Mouse (Mus musculus): ENCODE data around the gene Lpin2. TPM values are rescaled to one million over a fixed set of nuclear protein-coding genes. Genes with fewer than 3 reads are reported as not detected.
A peak's percentile ranks its signal among the peaks of the same experiment; 100 is the strongest.

Lpin2 gene
- polyA plus RNA-seq, 1 experiment from 2014 or later = 32.1 TPM

DNA sequence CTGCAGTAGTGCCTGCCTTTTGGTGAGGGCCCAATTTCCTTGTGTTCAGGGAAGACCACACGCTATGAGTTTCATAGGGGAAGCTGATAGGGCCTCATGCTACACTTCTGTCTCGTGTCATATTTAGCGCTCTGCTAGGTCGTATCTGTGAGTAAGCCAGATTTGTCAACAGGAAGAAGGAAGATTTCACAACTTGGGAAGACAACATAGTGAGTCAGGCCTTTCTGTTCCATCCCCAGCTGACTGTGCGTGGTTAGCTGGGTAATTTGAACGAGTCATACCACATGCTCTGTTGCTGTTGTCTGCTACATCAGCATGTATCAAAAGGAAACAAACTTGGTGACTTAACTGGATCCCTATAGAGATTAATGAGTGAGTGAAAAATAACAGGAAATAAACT is 17.4 kb upstream of the Lpin2 start:
- ATAC-seq (ENCODE audit: low read depth) (no peak), DNase-seq (ENCODE audit: low spot score) (peak; percentile 39)
- H3K27me3 ChIP-seq (replicated peaks; ENCODE audit: control insufficient read depth, insufficient read depth, low read length) = no peaks in the 10 kb centered on the region
- no peaks in the 10 kb centered on the region for H3K36me3 ChIP-seq (ENCODE audit: control insufficient read depth, insufficient read depth, low read length)
- no peak overlapping the region for H3K4me2 ChIP-seq (ENCODE audit: low read depth, low read length)
- no peaks in the 10 kb centered on the region for H3K9me3 ChIP-seq (ENCODE audit: control insufficient read depth, low read length)
- WGBS = 65% methylated on average over 6 of the region's 6 CpGs
- no peak overlapping the region for H3K4me3 ChIP-seq (ENCODE audit: low read depth, low read length)
- peaks cover 8% of the 10 kb centered on the region for H3K4me1 ChIP-seq (ENCODE audit: control insufficient read depth, insufficient read depth, low read length)
- no peak overlapping the region for H3K27ac ChIP-seq (replicated peaks; ENCODE audit: low read depth, low read length)
- no peak overlapping the region for H3K9ac ChIP-seq (ENCODE audit: low read depth, low read length)

DNA sequence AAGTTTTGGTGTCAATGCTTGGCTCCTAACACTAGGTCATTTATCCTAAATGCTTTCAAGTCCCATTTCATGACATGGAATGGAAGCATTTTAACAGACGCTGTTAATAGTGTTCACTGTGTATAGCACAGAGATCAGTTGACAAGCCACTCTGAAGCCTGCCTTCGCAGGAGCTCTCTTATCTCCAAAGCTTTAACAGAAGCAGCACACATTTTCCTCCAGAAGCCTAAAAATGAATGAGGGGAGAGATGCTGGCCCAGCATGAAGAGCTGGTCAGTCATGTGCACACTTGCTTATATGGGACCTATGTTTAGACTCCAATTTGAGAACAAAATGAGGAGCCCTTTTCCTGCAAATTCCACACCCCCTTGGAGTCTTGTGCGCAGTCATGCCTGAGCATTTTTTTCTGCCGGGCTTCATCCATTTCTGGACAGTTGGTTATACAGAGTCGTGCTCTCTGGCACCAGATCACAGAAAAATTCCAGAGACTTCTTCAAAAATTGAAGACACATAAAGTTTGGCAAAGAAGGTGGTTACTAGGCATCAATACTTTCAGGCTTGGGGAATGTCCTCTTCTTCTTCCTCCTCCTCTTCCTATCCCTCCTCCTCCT is 14.1 kb upstream of the Lpin2 start:
- Histone ChIP-seq H3K27ac (replicated peaks; ENCODE audit: low read depth, low read length) (no peak overlapping the region), H3K4me1 (ENCODE audit: control insufficient read depth, insufficient read depth, low read length) (no peaks in the 10 kb centered on the region), H3K36me3 (ENCODE audit: control insufficient read depth, insufficient read depth, low read length) (no peaks in the 10 kb centered on the region), H3K27me3 (replicated peaks; ENCODE audit: control insufficient read depth, insufficient read depth, low read length) (no peaks in the 10 kb centered on the region), H3K9ac (ENCODE audit: low read depth, low read length) (no peak overlapping the region), H3K4me3 (ENCODE audit: low read depth, low read length) (no peak overlapping the region), H3K4me2 (ENCODE audit: low read depth, low read length) (no peak overlapping the region), H3K9me3 (ENCODE audit: control insufficient read depth, low read length) (no peaks in the 10 kb centered on the region)
- WGBS = 64% methylated on average over 5 of the region's 5 CpGs
- no peak for ATAC-seq (ENCODE audit: low read depth)
- no peak for DNase-seq (ENCODE audit: low spot score)

DNA sequence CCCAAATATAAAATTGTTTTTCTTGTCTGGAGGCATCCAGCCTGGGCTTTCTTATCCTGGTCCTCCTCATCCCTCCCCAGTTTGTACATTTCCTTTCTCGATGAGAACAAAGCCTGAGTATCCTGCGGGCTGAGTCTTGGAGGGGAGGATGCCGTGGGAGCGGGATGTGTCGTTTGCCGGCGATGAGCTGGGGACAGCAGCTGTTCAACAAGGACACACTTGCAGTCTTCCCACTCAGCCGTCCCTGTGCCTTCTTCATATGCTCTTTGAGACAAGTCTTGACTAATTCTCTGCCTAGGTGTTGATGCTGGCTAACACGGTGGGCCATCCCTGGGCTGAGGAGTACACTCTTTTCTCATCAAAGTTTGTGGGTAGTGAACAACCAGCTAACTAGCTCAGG is 13.5 kb upstream of the Lpin2 start:
- Histone ChIP-seq H3K4me3 (ENCODE audit: low read depth, low read length) (no peak overlapping the region), H3K4me2 (ENCODE audit: low read depth, low read length) (no peak overlapping the region), H3K9me3 (ENCODE audit: control insufficient read depth, low read length) (no peaks in the 10 kb centered on the region), H3K27ac (replicated peaks; ENCODE audit: low read depth, low read length) (no peak overlapping the region), H3K9ac (ENCODE audit: low read depth, low read length) (no peak overlapping the region), H3K36me3 (ENCODE audit: control insufficient read depth, insufficient read depth, low read length) (no peaks in the 10 kb centered on the region), H3K27me3 (replicated peaks; ENCODE audit: control insufficient read depth, insufficient read depth, low read length) (no peaks in the 10 kb centered on the region), H3K4me1 (ENCODE audit: control insufficient read depth, insufficient read depth, low read length) (no peaks in the 10 kb centered on the region)
- WGBS = 46% methylated on average over 9 of the region's 9 CpGs
- ATAC-seq (ENCODE audit: low read depth) (no peak), DNase-seq (ENCODE audit: low spot score) (no peak)

DNA sequence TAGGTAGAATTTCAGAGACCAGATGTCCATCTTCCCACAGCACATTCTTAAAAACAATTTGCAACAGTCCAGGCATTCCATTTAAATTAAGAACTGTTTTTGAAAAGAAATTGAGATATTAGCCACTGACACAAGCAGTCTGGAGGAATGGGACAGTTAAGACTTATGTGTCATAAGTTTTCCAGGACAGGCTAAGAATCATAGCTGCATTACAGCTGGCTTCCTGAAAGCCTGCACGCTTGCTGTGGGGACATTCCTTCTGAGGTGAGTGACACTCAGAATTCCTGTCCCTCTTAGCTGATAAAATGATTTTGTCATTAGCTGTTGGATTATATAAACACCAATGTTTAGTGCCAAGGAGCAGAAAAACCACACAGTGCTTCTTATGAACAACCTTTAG is 12.7 kb upstream of the Lpin2 start:
- H3K9ac ChIP-seq (ENCODE audit: low read depth, low read length) = no peak overlapping the region
- H3K27me3 ChIP-seq (replicated peaks; ENCODE audit: control insufficient read depth, insufficient read depth, low read length) = no peaks in the 10 kb centered on the region
- DNase-seq (ENCODE audit: low spot score) (no peak), ATAC-seq (ENCODE audit: low read depth) (no peak)
- H3K4me1 ChIP-seq (ENCODE audit: control insufficient read depth, insufficient read depth, low read length) = no peaks in the 10 kb centered on the region
- no peaks in the 10 kb centered on the region for H3K36me3 ChIP-seq (ENCODE audit: control insufficient read depth, insufficient read depth, low read length)
- no peak overlapping the region for H3K4me2 ChIP-seq (ENCODE audit: low read depth, low read length)
- 80% methylated on average over 1 of the region's 1 CpGs for WGBS
- H3K4me3 ChIP-seq (ENCODE audit: low read depth, low read length) = no peak overlapping the region
- H3K9me3 ChIP-seq (ENCODE audit: control insufficient read depth, low read length) = no peaks in the 10 kb centered on the region
- H3K27ac ChIP-seq (replicated peaks; ENCODE audit: low read depth, low read length) = no peak overlapping the region

DNA sequence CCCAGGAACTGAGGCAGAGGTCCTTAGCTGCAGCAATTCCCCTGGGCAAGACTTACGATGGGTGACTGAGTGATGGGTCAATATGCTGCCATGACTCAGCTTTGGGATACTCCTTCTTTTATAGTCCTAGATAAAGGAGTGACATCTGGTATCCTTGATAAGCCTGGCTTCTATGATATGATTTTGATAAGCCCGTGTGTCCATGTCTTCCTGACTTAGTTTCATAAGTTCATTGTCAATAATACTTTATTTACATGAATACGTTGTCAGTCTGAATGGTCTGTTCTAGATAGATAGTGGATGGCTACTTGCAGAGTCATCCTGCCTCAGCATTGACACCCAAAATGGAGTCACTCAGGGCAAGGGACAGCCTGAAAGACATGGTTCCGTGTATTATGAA is 11.2 kb upstream of the Lpin2 start:
- 88% methylated on average over 4 of the region's 4 CpGs for WGBS
- Histone ChIP-seq H3K27me3 (replicated peaks; ENCODE audit: control insufficient read depth, insufficient read depth, low read length) (no peaks in the 10 kb centered on the region), H3K9me3 (ENCODE audit: control insufficient read depth, low read length) (no peaks in the 10 kb centered on the region), H3K4me1 (ENCODE audit: control insufficient read depth, insufficient read depth, low read length) (no peaks in the 10 kb centered on the region), H3K36me3 (ENCODE audit: control insufficient read depth, insufficient read depth, low read length) (no peaks in the 10 kb centered on the region), H3K27ac (replicated peaks; ENCODE audit: low read depth, low read length) (no peak overlapping the region), H3K4me2 (ENCODE audit: low read depth, low read length) (no peak overlapping the region), H3K4me3 (ENCODE audit: low read depth, low read length) (no peak overlapping the region), H3K9ac (ENCODE audit: low read depth, low read length) (no peak overlapping the region)
- ATAC-seq (ENCODE audit: low read depth) (no peak), DNase-seq (ENCODE audit: low spot score) (no peak)

DNA sequence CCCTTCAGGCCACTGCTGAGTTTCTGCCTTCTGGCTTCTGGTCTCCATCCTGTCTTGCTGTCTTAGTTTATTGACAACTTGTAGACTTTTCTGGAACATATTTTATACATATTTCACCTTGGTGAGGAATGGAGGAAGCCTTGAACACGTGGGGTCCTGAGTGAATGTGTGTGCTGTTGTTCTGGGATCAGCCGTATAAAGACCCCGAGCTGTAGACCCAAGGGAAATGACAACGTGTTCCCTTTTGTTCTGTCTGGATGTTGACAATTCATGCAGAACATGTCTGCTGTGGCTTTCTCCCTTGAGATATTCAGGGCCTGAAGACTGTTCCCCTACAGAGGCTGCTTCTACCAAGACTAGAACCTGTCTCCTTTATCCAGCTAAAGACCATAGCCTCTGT is 5.0 kb upstream of the Lpin2 start:
- no peak overlapping the region for H3K27ac ChIP-seq (replicated peaks; ENCODE audit: low read depth, low read length)
- H3K9me3 ChIP-seq (ENCODE audit: control insufficient read depth, low read length) = no peaks in the 10 kb centered on the region
- ATAC-seq (ENCODE audit: low read depth) (no peak), DNase-seq (ENCODE audit: low spot score) (no peak)
- no peak overlapping the region for H3K9ac ChIP-seq (ENCODE audit: low read depth, low read length)
- no peak overlapping the region for H3K4me3 ChIP-seq (ENCODE audit: low read depth, low read length)
- H3K4me1 ChIP-seq (ENCODE audit: control insufficient read depth, insufficient read depth, low read length) = peaks cover 9% of the 10 kb centered on the region
- H3K36me3 ChIP-seq (ENCODE audit: control insufficient read depth, insufficient read depth, low read length) = no peaks in the 10 kb centered on the region
- no peak overlapping the region for H3K4me2 ChIP-seq (ENCODE audit: low read depth, low read length)
- H3K27me3 ChIP-seq (replicated peaks; ENCODE audit: control insufficient read depth, insufficient read depth, low read length) = no peaks in the 10 kb centered on the region
- 61% methylated on average over 4 of the region's 4 CpGs for WGBS

DNA sequence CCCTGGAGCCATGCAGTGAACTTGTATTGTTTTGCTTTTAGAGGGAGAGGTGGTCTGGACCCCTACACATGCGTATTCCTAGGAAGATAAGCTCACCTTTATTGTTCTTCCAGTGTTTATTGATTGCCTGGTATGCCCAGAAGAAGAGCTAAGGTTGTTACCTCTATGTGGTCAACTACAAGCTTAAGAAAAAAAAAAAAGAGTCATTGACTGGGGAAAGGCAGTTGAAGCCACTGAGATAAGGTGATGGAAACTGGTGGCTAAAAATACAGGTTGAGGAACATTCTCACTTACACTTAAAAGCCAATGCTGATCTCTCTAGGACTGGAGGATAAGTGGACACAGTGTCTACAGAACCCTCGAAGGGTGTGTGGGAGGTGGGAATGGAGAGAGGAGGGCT is 4.4 kb upstream of the Lpin2 start:
- no peaks in the 10 kb centered on the region for H3K36me3 ChIP-seq (ENCODE audit: control insufficient read depth, insufficient read depth, low read length)
- 83% methylated on average over 2 of the region's 2 CpGs for WGBS
- H3K9ac ChIP-seq (ENCODE audit: low read depth, low read length) = no peak overlapping the region
- H3K4me3 ChIP-seq (ENCODE audit: low read depth, low read length) = no peak overlapping the region
- H3K27ac ChIP-seq (replicated peaks; ENCODE audit: low read depth, low read length) = no peak overlapping the region
- no peak overlapping the region for H3K4me2 ChIP-seq (ENCODE audit: low read depth, low read length)
- DNase-seq (ENCODE audit: low spot score) = no peak
- H3K27me3 ChIP-seq (replicated peaks; ENCODE audit: control insufficient read depth, insufficient read depth, low read length) = no peaks in the 10 kb centered on the region
- ATAC-seq (ENCODE audit: low read depth) = no peak
- H3K4me1 ChIP-seq (ENCODE audit: control insufficient read depth, insufficient read depth, low read length) = peaks cover 9% of the 10 kb centered on the region
- no peaks in the 10 kb centered on the region for H3K9me3 ChIP-seq (ENCODE audit: control insufficient read depth, low read length)

DNA sequence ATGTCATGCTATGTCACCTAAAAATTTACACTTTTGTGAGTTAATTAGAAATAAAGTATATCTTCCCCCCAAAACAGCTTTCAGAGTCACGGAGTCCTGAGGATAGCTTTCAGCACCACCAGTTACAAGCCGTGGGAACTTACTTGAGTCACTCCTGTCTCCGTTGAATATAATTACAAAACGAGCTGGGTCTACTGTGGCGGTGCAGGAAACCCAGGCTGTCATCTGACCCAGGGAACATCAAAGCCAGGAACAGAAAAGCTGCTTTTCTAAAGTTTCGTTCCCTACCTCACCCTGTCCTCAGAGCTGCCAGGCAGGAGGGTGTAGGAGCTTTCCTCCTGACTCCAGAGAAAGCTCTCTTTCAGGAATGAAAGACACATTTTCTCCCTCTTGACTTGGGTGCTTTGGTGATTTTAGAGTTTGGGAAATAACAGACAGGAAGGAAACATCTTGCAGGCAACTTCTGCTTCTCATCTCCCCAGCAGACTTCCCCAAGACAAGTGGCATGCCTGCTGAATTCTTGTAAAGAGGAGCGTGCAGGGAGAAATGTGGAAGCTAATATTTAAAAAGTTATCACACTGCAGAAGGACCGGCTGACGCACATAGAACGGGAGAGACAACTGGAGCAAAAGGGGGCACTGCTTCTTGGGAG is 3.7 kb upstream of the Lpin2 start:
- H3K4me1 ChIP-seq (ENCODE audit: control insufficient read depth, insufficient read depth, low read length) = peaks cover 9% of the 10 kb centered on the region
- no peak overlapping the region for H3K4me3 ChIP-seq (ENCODE audit: low read depth, low read length)
- ATAC-seq (ENCODE audit: low read depth) (no peak), DNase-seq (ENCODE audit: low spot score) (peak; percentile 44)
- WGBS = 20% methylated on average over 10 of the region's 10 CpGs
- no peaks in the 10 kb centered on the region for H3K9me3 ChIP-seq (ENCODE audit: control insufficient read depth, low read length)
- no peaks in the 10 kb centered on the region for H3K36me3 ChIP-seq (ENCODE audit: control insufficient read depth, insufficient read depth, low read length)
- H3K9ac ChIP-seq (ENCODE audit: low read depth, low read length) = no peak overlapping the region
- H3K27ac ChIP-seq (replicated peaks; ENCODE audit: low read depth, low read length) = 0 out of 2 replicates have a peak overlapping the region, but pooled peaks have one; percentile 8
- H3K4me2 ChIP-seq (ENCODE audit: low read depth, low read length) = no peak overlapping the region
- no peaks in the 10 kb centered on the region for H3K27me3 ChIP-seq (replicated peaks; ENCODE audit: control insufficient read depth, insufficient read depth, low read length)
